Mouse (Mus musculus) bone marrow, adult 2 months (tissue): ENCODE results near the gene Foxp4. TPM values are rescaled to one million over a fixed set of nuclear protein-coding genes. Genes with fewer than 3 reads are reported as not detected.
A peak's percentile ranks its signal among the peaks of the same experiment; 100 is the strongest.

ENCODE experiments used
- H3K27ac ChIP-seq: fragments of 200-500 bp; 2 replicates; pipeline ENCODE4 v1.5.1; 2012; ENCODE audit warnings: low read depth, mild to moderate bottlenecking, control low read depth, inconsistent platforms, low read length; ENCODE audit not compliant: control insufficient read depth, poor library complexity, insufficient read depth
- H3K4me1 ChIP-seq: fragments of 200-500 bp; 2 replicates; pipeline ENCODE4 v1.6.1; 2011; ENCODE audit warnings: low read length; ENCODE audit not compliant: control insufficient read depth, insufficient read depth
- H3K4me3 ChIP-seq: fragments of 200-500 bp; replicated peaks from 2 replicates; pipeline ENCODE3; 2011; ENCODE audit warnings: mild to moderate bottlenecking, low read depth, low read length, control low read depth; ENCODE audit not compliant: control insufficient read depth
- CTCF ChIP-seq: fragments of 200-500 bp; IDR thresholded peaks from 2 replicates; pipeline ENCODE4 v1.5.1; 2011; ENCODE audit warnings: low read length, control low read depth; ENCODE audit not compliant: control insufficient read depth, insufficient read depth
- POLR2A ChIP-seq: fragments of 200-500 bp; IDR thresholded peaks from 2 replicates; pipeline ENCODE4 v1.6.1; 2011; ENCODE audit warnings: low read depth, mild to moderate bottlenecking, control low read depth, low read length, borderline replicate concordance; ENCODE audit not compliant: control insufficient read depth
- WGBS: fragments of 180-500 bp; shearing (Covaris S2); methylation state at CpG from one replicate; pipeline ENCODE4 v1.1.7; 2018; 5-methylcytosine and 5-hydroxymethylcytosine counted together
- polyA plus RNA-seq: library from polyadenylated mRNA; stranded (reverse); fragments of >200 nt; gene quantifications from 2 replicates; pipeline ENCODE4 v1.2.4, GENCODE M21; 2011; ENCODE audit warnings: low replicate concordance; ENCODE audit not compliant: missing spikeins, insufficient read depth, insufficient read length

The Foxp4 gene
- polyA plus RNA-seq, 1 experiment = 14.6 TPM

GRCm38 (mm10) chr17:47923011-47923677, 1.3 kb downstream of the Foxp4 start:
- peaks cover 2% of the 10 kb centered on the region; the same call in 1 of the 2 replicates for H3K4me1 ChIP-seq
- WGBS = 1% methylated on average over 28 of the region's 28 CpGs
- no peak for TF ChIP-seq POLR2A
- TF ChIP-seq CTCF = no peak
- peak overlapping the region; percentile 55 for H3K4me3 ChIP-seq
- no peak overlapping the region for H3K27ac ChIP-seq

GRCm38 (mm10) chr17:47922579-47922978, 1.9 kb downstream of the Foxp4 start:
- Histone ChIP-seq H3K4me1 (peaks cover 2% of the 10 kb centered on the region; the same call in 1 of the 2 replicates), H3K4me3 (peak overlapping the region; percentile 8), H3K27ac (no peak overlapping the region)
- no peak for TF ChIP-seq POLR2A
- TF ChIP-seq CTCF = no peak
- WGBS = 2% methylated on average over 24 of the region's 24 CpGs

GRCm38 (mm10) chr17:47922116-47922515, 2.3 kb downstream of the Foxp4 start:
- WGBS = 4% methylated on average over 21 of the region's 21 CpGs
- H3K4me1 ChIP-seq = peaks cover 2% of the 10 kb centered on the region; the same call in 1 of the 2 replicates
- no peak overlapping the region for H3K4me3 ChIP-seq
- TF ChIP-seq POLR2A (no peak), CTCF (no peak)
- H3K27ac ChIP-seq = no peak overlapping the region

GRCm38 (mm10) chr17:47921136-47921665, 3.2 kb downstream of the Foxp4 start:
- H3K27ac ChIP-seq = no peak overlapping the region
- WGBS = 53% methylated on average over 4 of the region's 4 CpGs
- no peak for TF ChIP-seq POLR2A
- no peak for TF ChIP-seq CTCF
- no peak overlapping the region for H3K4me3 ChIP-seq
- H3K4me1 ChIP-seq = peaks cover 2% of the 10 kb centered on the region; the same call in 1 of the 2 replicates

- no peak overlapping the region for H3K27ac ChIP-seq
- peaks cover 2% of the 10 kb centered on the region; the same call in 1 of the 2 replicates for H3K4me1 ChIP-seq
- H3K4me3 ChIP-seq = no peak overlapping the region
- TF ChIP-seq CTCF (no peak), POLR2A (no peak)
- 79% methylated on average over 5 of the region's 5 CpGs for WGBS
These were observed 4.6 kb downstream of the Foxp4 start for GRCm38 (mm10) chr17:47919826-47920225.

GRCm38 (mm10) chr17:47917907-47918306, 6.5 kb downstream of the Foxp4 start:
- Histone ChIP-seq H3K27ac (no peak overlapping the region), H3K4me1 (peaks cover 2% of the 10 kb centered on the region; the same call in 1 of the 2 replicates), H3K4me3 (no peak overlapping the region)
- WGBS = 82% methylated on average over 5 of the region's 5 CpGs
- TF ChIP-seq POLR2A (no peak), CTCF (no peak)

- no peak overlapping the region for H3K4me3 ChIP-seq
These were observed 7.2 kb downstream of the Foxp4 start for GRCm38 (mm10) chr17:47917212-47917611.

GRCm38 (mm10) chr17:47914676-47915219, 9.7 kb downstream of the Foxp4 start:
- 84% methylated on average over 9 of the region's 9 CpGs for WGBS
- H3K4me1 ChIP-seq = no peaks in the 10 kb centered on the region

More at GRCm38 (mm10) chr17:47917212-47917611, 7.2 kb downstream of the Foxp4 start:
- TF ChIP-seq CTCF (no peak), POLR2A (no peak)
- WGBS = 86% methylated on average over 3 of the region's 3 CpGs
- Histone ChIP-seq H3K27ac (no peak overlapping the region), H3K4me1 (peaks cover 2% of the 10 kb centered on the region; the same call in 1 of the 2 replicates)

More at GRCm38 (mm10) chr17:47914676-47915219, 9.7 kb downstream of the Foxp4 start:
- Histone ChIP-seq H3K4me3 (no peak overlapping the region), H3K27ac (no peak overlapping the region)
- TF ChIP-seq CTCF (no peak), POLR2A (no peak)
